Mouse (Mus musculus): ENCODE measurements around the gene Nav1.

Nav1 gene

DNA sequence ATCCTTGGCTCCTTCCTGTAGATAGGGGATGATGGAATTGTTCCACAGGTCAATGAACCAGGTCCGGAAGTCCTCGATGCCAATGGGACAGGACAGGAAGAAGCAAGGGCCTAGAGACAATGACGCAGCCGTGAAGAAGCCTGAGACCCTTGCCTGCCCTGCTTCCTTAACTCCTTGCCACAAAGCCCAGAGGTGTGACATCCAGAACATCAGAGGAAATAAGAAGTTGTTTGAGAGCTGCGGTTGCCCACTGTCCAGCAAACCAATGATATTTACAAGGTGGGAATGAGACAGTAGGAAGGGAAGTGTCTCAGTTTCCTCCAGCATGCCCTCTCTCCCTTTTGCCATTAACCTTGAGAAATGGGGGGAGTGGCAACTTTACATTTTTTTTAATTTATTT lies 158.2 kb downstream of the Nav1 start:
- DNase-seq (ENCODE audit: low spot score in 2 of 2): no peak

DNA sequence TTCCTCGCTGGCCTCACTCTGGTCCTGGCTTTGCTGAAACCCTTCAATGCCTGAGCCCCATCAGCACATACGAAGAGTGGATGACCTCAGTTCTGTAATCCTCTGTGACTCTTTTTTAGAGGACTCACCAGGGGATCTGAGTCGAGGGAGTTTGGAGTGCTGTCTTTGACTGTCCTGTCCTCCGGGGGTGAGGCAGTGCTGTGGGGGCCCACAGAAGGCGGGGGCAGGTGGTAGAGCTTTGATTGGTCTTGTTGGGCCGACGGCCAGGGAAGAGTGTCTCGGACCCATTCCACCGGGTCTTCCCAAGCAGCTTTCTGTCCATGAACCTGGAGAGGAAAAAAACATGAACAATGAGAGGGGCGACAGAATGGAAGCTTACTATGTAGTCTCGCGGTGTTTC lies 163.6 kb downstream of the Nav1 start:
- no peak for DNase-seq (ENCODE audit: low spot score in 2 of 2)

DNA sequence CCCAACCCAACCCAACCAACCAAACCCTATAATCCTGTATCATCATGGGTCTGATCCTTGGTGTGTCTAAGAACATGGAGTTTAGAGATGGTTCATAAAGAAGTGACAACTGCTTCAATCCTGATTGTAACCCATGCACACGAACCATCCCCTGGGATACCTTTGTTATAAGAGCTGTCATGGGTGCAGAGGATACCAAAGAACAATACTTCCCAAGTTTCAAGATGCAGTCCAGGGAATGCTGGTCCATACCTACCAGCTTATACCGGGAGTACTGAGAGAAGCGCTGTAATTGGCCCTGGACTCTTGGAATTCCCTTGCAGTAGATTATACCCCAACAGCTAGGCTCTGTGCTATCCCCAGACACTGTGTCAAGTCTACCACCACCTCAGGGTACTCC lies 165.2 kb downstream of the Nav1 start:
- DNase-seq (ENCODE audit: low spot score in 2 of 2): no peak

DNA sequence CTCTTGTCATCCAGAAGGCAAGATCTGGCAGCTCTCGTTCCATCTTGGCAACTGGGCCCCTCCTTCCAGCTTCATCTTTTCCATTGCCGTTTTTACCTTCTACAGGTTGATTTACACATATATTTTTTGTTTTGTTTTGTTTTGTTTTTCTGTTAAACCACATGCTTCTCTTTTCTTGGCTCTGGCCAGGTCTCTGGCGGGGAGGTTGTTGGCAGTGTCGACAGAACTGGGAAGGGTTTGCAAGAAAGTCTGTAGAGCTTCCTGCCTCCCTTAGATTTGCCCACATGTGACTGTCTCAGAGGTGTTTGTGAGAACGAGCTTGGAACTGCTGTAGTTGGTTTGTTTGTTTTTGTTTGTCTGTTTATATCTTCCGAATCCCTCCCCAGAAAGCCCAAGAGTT lies 166.1 kb downstream of the Nav1 start:
- DNase-seq (ENCODE audit: low spot score in 2 of 2): no peak

DNA sequence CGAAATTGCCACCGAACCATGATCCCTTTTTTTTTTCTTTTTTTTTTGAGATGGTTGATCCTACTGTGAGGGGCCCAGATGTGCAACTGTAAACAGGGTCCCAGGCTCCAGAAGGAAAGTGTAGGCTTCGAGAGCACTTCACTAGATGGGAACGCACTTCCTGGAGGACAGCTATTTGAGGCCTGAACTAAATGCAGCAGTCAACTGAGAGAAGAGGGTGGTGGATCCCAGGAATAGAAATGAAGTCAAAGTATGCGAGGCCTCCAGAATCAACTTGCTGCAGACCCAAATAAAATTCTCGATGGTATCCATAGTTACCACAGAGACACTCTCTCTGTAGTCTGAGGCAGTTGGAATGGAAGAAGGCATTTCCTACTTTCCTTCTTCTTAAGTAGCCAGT lies 168.3 kb downstream of the Nav1 start:
- DNase-seq (ENCODE audit: low spot score in 2 of 2): peak in 1 of 2 experiments; percentile 37

DNA sequence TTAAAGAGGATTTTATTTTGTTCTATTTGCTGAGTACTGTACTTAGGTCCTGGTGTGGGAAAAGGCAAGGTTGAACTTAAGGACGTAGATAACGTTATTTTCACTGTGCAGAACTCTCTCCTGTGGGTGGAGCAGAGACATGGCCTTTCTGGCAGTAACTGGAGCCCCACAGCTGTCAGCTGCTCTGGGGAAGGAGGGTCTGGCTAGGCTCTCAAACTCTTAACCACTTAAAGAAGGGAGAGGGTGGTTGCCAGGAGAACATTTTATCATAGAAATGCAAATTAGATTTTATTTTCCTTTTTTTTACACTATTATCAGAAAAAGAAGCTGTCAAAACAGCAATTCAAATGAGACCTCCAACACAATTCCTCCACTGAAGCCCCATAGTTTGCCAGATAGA lies 171.3 kb downstream of the Nav1 start:
- no peak for DNase-seq (ENCODE audit: low spot score in 2 of 2)

DNA sequence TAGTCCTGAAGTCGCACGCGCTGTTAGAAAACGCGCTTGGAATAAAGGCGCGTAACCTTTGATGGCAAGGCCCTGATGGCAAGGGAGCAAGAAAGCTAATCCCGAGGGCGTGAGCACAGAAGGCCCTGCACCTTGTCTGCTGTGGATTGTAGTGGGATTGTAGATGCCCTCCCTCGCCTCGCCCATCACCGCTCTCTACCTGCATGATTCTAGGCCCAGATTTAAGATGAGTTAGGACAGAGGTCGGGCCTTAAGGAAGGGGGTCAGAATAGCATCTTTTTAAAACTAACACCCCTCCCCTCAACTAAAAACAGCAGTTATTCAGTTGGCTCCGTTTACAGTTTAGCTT lies 176.5 kb downstream of the Nav1 start:
- no peak for DNase-seq (ENCODE audit: low spot score in 2 of 2)

DNA sequence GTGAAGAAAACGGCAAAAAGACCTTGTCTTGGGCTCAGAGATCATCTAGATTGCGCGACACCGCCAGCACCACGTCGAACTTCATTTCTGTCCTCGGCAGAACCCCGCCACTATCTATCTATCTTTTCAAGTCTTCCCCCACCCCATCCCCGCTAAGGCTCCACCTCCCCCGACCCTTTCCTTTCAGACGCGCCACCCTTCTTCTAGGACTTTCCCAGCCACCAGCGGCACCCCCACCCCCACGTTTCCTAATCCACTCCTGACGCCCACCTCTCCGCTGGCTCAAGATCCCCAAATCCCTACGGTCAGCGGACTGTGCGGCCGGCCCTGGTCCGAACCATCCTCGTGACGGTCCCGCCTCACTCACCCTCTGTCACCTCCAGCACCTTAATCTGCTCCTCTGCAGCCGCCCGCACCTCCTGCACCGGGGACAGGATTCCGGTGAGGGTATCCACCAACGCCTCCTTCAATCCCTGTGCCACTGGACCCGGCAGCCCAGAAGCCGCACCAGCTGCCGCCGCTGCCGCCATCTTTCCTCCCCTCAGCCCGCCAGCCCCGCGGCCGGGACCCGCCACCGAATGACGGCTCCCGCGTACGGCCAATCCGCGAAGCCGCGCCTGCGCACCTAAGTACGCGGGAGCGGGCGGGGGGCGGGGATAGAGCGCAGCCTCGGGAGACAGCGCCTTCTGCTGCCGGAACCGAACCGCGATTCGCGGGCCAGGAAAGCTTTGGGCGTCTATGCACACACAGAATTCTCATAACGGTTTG lies 177.0 kb downstream of the Nav1 start, which contains the start of gene Ipo9:
Ipo9 (minus strand) TSS at position 599 of the 768 bp plus-strand sequence.
- peak; percentile 90 to 92 for DNase-seq (ENCODE audit: low spot score in 2 of 2)

DNA sequence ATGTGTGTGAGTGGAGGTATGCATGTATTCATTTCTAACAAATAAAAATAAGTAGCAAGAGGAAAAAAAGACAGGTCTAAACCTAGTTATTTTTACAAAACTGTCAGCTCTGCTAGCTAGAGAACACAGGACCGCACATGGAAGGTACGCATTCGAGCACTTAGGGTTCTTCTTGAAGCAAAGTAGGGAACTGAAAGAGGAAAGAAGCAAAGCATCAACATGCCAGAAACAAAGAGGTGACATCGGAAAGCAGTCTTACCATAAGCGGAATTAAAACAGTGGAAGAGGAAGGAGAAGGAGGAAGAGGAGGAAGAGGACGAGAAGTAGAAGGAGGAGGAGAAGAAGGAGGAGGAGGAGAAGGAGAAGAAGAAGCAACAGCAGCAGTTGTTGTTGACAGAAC lies 179.7 kb downstream of the Nav1 start:
- DNase-seq (ENCODE audit: low spot score in 2 of 2): no peak

DNA sequence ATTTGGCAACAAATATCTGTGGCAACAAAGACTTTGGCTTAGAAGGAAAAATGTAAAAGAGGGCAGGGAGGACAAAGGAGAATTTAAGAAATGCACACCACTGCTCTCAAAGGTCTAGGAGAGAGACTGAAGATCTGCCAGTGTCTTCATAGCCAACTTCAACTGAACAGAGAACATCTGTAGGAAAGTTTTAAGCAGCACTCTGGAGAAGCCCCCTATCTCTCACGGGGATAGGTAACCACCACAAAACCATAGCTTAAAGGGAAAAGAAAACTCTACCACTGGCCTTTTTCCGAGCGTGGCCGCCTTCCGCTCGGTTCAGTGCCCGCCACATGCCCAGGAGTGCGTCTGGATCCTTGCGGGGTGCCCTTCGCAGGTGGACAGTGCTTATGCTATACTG lies 180.4 kb downstream of the Nav1 start:
- DNase-seq (ENCODE audit: low spot score in 2 of 2): no peak

DNA sequence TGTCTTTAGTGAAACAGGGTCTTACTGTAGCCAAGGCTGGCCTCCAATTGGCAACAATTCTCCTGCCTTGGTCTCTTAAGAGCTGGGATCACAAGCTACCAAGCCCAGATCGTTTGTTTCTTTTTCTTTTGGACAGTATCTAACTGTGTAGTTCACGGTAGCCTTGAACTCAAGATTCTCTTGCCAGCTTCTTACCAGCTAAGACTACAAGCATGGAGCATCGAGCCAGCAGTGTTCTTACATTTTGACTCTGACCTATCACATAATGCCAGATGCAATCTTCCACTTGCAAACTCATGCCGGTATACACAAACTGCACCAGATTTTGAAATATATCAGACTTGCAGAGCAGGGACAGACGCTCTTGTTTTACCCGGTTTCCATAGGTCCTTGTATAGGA lies 184.3 kb downstream of the Nav1 start:
- DNase-seq (ENCODE audit: low spot score in 2 of 2): no peak

DNA sequence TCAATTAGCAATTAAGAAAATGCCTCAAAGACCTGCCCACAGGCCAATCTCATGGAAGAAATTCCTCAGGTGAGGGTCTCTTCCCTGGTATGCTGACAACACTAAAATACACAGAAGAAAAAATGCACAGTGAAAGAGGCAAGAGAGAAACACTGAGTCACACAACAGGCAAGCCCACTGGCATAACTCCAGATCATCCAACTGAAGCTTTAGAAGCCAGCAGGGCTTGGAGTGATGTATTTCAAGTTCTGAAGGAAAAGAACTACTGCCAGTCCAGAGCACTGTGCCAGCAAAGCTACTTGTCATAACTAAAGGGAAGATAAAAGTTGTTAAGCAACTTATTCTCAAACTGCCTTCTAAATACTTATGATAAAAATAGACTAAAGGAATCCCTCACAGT lies 193.1 kb downstream of the Nav1 start:
- DNase-seq (ENCODE audit: low spot score in 2 of 2): peak; percentile 36 to 51

DNA sequence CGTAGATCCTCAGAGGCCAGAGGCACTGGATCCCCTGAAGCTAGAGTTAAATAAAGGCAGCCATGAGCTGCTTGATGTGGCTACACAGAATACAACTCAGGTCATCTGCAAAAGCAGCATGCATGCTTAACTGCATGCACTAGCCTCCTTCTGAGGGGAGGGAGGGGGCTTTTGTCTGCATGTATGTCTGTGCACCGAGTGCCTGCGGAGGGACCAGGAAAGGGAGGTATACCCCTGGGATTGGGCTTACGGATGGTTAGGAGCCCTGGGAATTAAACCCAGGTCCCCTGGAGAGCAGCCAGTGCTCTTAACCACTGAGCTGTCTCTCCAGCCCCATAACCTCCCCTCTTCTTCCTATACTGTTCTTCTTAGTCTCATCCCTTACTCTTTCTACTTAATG lies 195.0 kb downstream of the Nav1 start:
- DNase-seq (ENCODE audit: low spot score in 2 of 2): no peak

DNA sequence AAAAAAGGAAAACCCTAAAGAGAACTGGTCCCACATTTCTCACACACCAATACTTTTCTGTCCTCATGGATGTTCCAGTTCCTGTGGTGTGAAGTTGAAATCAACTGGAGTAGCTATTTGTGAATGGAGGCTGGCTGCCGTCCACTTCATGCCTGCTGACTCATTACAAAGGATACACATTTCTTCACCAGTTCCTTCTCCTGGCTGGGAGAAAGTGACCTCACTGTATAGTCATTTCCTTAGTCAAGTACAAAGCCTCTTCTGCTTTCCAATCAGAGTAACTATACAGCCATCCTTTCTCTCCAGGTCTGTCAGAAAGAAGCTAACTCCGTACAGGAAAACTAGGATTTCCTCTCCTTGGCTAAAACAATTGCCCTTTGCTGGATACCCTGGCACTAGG lies 196.1 kb downstream of the Nav1 start:
- DNase-seq (ENCODE audit: low spot score in 2 of 2): peak; percentile 43 to 64

DNA sequence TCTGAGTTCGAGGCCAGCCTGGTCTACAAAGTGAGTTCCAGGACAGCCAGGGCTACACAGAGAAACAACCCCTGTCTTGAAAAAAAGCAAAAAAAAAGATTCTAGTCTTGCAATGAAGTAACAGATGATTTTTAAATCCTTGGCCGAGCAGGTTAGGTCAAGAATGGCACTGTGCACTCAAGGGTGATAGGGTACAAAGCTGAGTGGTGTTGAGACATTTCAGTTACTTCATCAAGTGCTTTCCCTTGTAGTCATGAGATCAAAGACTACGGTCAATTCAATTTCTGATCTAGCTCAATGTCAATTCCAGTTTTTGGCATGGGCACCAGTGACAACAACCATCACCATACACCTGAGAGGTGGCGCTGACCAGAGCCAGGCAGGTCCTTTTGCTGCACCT lies 198.1 kb downstream of the Nav1 start:
- DNase-seq (ENCODE audit: low spot score in 2 of 2): no peak

DNA sequence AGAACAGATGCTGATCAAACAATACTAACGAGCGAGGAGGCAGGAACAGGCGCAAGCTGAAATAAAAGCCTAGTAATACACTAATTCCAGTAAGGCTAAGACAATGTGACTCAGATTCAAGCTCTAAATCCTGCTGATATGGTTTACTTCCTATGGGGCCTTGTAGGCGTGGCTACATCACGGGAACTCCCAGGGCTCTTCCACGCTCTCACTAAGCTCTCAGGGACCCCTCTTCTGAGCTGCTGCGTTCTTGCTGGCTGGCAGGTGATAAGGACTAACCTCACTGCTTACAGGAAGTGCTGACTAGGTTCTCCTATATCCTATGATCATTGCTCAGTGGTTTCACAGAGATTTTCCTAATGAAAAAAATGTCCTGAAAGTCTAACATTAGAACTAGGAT lies 201.7 kb downstream of the Nav1 start:
- DNase-seq (ENCODE audit: low spot score in 2 of 2): no peak

DNA sequence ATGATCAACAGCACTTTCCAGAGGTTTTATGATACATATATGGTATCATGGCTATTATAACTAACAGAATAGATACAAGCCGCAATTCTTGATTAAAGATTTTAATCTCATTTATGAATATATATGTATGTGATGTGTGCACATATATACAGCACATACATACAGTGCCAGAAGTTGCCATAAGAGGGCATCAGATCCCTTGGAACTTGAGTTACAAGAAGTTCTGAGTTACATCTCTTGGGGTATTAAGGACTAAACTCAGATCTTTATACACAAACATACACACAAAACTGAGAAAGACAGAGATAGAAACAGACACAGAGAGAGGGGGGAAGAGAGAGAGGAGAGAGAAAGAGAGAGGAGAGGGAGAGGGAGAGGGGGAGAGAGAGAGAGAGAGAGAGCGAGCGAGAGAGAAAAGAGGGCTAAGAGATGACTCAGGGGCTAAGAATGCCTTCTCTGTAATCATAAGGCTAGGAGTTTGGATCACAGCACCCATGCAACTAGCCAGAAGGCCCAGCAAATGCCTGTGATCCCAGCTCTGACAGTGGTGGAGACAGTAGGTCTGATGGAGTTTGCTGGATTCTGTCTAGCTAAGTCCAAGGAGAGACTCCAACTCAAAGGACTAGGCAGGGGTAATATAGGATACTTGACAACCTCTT lies 205.5 kb downstream of the Nav1 start:
- no peak for DNase-seq (ENCODE audit: low spot score in 2 of 2)

DNA sequence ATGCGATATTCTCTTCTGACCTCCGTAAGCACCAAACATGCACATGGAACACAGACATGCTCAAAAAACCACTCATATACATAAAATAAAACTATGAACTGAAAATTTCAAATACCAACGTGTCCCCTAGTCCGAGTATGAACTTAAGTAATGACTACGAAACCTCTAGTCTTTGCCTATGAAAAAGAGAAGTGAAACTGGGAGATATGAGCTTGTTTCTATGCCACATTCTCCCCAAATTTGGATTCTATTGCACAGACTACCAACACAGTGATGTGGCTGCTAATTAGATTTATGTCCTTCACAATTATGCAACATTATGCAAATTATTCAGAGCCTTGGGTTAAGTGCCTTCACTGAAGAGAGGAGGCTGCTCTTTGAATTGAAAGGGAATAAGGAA lies 207.6 kb downstream of the Nav1 start:
- DNase-seq (ENCODE audit: low spot score in 2 of 2): no peak

DNA sequence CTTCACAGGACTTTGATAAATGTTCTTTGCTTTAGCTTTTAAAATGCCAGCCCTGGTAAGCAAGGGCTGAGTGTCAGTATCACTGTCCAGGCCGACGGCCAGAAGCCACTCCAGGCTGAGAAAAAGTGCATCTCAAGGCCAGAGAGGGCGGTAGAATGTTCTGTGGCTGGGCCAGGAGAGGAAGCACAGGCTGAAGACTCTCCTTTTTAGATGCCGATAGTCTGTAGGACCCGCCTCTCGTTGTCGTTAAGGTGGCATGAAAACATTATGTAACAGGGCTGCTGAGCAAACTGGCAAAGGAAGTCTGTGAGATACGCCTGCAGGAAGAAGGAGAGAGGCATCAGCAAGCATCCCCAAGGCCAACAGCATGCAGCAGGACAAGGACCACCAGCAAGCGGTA lies 221.9 kb downstream of the Nav1 start:
- peak in 1 of 2 experiments; percentile 65 for DNase-seq (ENCODE audit: low spot score in 2 of 2)

Data from right cerebral cortex, adult 2 months (tissue).